Mouse (Mus musculus) heart, adult 2 months (tissue): ENCODE measurements at regions not wholly inside any gene's neighbourhood (a gene's known extent, or its start where the extent isn't known, plus 50 kb on each side); places are given as distances from the start of the nearest gene placed in this dataset.

Experiments
- DNase-seq, 2 experiments: peaks; one replicate each; pipeline ENCODE4 v3.0.0; 2021
- H3K27ac ChIP-seq: fragments of 200-600 bp; 2 replicates; pipeline ENCODE4 v1.8.1; 2022
- H3K27me3 ChIP-seq: fragments of 200-500 bp; 2 replicates; pipeline ENCODE4 v1.6.1; 2012; ENCODE audit warnings: mild to moderate bottlenecking, low read length, inconsistent platforms, mixed read lengths; ENCODE audit not compliant: control insufficient read depth, insufficient read depth
- H3K36me3 ChIP-seq: fragments of 200-500 bp; 2 replicates; pipeline ENCODE4 v1.6.1; 2012; ENCODE audit warnings: low read length, inconsistent platforms; ENCODE audit not compliant: control insufficient read depth, insufficient read depth
- H3K4me1 ChIP-seq: fragments of 200-500 bp; 2 replicates; pipeline ENCODE4 v1.6.1; 2011; ENCODE audit warnings: low read length; ENCODE audit not compliant: control insufficient read depth, insufficient read depth
- H3K4me3 ChIP-seq: fragments of 200-600 bp; 2 replicates; pipeline ENCODE4 v1.8.1; 2022
- H3K79me2 ChIP-seq: fragments of 200-500 bp; replicated peaks from 2 replicates; pipeline ENCODE4 v1.6.1; 2012; ENCODE audit warnings: mild to moderate bottlenecking, inconsistent platforms, low read length, moderate library complexity, mixed read lengths; ENCODE audit not compliant: control insufficient read depth, insufficient read depth
- H3K9ac ChIP-seq: fragments of 200-500 bp; 2 replicates; pipeline ENCODE4 v1.6.1; 2012; ENCODE audit warnings: low read depth, mild to moderate bottlenecking, control low read depth, inconsistent platforms, low read length, mixed read lengths
- CTCF ChIP-seq: fragments of 200-600 bp; IDR thresholded peaks from 2 replicates; pipeline ENCODE4 v1.8.1; 2022; ENCODE audit warnings: antibody characterized with exemption, mild to moderate bottlenecking, moderate library complexity
- EP300 ChIP-seq: fragments of 200-500 bp; IDR thresholded peaks from 2 replicates; pipeline ENCODE4 v1.6.1; 2011; ENCODE audit warnings: low read depth, low read length, control low read depth; ENCODE audit not compliant: insufficient read depth
- POLR2A ChIP-seq: fragments of 200-500 bp; IDR thresholded peaks from 2 replicates; pipeline ENCODE4 v1.6.1; 2011; ENCODE audit warnings: mild to moderate bottlenecking, low read depth, low read length, control low read depth; ENCODE audit not compliant: insufficient read depth
- WGBS: fragments of 180-500 bp; shearing (Covaris S2); methylation state at CpG from one replicate; pipeline ENCODE4 v1.1.7; 2018; 5-methylcytosine and 5-hydroxymethylcytosine counted together
- intact Hi-C: fragments of 180-260 bp; cut with DNase I; formaldehyde crosslinking; loops from one replicate; pipeline ENCODE4 v1.15.1; 2025

GRCm38 (mm10) chr1:88786066-88786465, 84.0 kb upstream of the Arl4c start:
- no peaks in the 10 kb centered on the region for H3K79me2 ChIP-seq
- no peaks in the 10 kb centered on the region for H3K36me3 ChIP-seq
- TF ChIP-seq CTCF, result no peak
- no peak for TF ChIP-seq EP300
- no peak for TF ChIP-seq POLR2A
- no peaks in the 10 kb centered on the region for H3K4me1 ChIP-seq
- H3K27me3 ChIP-seq, result no peaks in the 10 kb centered on the region; the same call in 1 of the 2 replicates
- H3K4me3 ChIP-seq, result no peak overlapping the region
- no peak overlapping the region for H3K9ac ChIP-seq
- no peak overlapping the region for H3K27ac ChIP-seq
- no peak for DNase-seq
- intact Hi-C loops, result no loop called here
- 81% methylated on average over 14 of the region's 14 CpGs for WGBS

DNA sequence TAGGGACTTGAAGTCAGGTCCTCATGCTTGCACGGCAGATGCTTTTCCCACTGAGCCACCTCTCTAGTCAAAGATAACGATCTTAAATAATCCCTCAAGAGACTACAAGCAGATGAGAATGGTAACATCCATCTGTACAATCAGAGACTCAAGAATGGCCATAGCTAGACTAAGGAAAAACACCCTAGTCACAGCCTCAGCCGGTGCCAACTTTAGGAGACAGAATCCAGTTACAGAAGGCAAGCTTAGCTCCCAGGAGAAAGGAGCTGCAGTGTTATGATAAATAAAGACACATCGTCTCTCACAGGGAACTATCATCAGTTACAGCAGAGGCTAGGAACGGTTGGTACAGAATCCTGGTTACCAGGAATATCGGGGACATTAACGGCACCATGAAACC, 88.7 kb upstream of the Arl4c start:
- no peak overlapping the region for H3K4me3 ChIP-seq
- intact Hi-C loops, result no loop called here
- TF ChIP-seq POLR2A (no peak), EP300 (no peak), CTCF (no peak)
- H3K36me3 ChIP-seq, result no peaks in the 10 kb centered on the region
- H3K79me2 ChIP-seq, result no peaks in the 10 kb centered on the region
- H3K27ac ChIP-seq, result no peak overlapping the region
- 73% methylated on average over 7 of the region's 7 CpGs for WGBS
- H3K27me3 ChIP-seq, result no peaks in the 10 kb centered on the region; the same call in 1 of the 2 replicates
- no peak overlapping the region for H3K9ac ChIP-seq
- no peak for DNase-seq
- no peaks in the 10 kb centered on the region for H3K4me1 ChIP-seq

DNA sequence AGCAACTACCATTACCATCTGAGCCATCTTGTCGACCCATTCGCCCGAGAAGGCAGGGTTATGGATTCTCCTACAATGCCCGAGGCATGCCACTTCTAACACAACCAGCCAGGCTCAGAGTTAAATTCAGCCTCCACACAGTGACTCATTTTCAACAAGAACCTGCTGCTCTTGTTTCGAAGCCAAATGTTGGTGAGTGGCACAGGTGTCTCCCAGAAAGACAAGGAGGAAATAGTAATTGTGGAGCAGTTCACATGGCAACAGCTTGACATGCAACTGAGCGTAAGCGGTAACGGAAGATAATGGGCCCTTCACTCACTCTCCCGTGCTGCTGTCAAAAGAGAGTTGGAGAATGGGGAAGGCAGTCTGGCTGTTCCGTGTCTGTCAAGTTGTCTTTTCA, 92.9 kb upstream of the Arl4c start:
- Histone ChIP-seq H3K9ac (no peak overlapping the region), H3K4me3 (no peak overlapping the region), H3K4me1 (no peaks in the 10 kb centered on the region), H3K79me2 (no peaks in the 10 kb centered on the region), H3K27ac (no peak overlapping the region), H3K27me3 (no peaks in the 10 kb centered on the region), H3K36me3 (no peaks in the 10 kb centered on the region)
- no peak for DNase-seq
- intact Hi-C loops, result no loop called here
- WGBS, result 88% methylated on average over 10 of the region's 10 CpGs
- TF ChIP-seq POLR2A, result no peak

GRCm38 (mm10) chr1:88798473-88798872, 96.5 kb upstream of the Arl4c start:
- Histone ChIP-seq H3K27ac (no peak overlapping the region), H3K4me3 (no peak overlapping the region), H3K36me3 (no peaks in the 10 kb centered on the region), H3K4me1 (no peaks in the 10 kb centered on the region), H3K27me3 (no peaks in the 10 kb centered on the region), H3K9ac (no peak overlapping the region), H3K79me2 (no peaks in the 10 kb centered on the region)
- DNase-seq, result no peak
- WGBS, result 94% methylated on average over 14 of the region's 14 CpGs
- TF ChIP-seq EP300, result no peak
- no peak for TF ChIP-seq CTCF
- TF ChIP-seq POLR2A, result no peak
- intact Hi-C loops, result no loop called here

- H3K36me3 ChIP-seq, result no peaks in the 10 kb centered on the region
- H3K4me1 ChIP-seq, result no peaks in the 10 kb centered on the region
- 84% methylated on average over 8 of the region's 8 CpGs for WGBS
- no peaks in the 10 kb centered on the region for H3K79me2 ChIP-seq
- H3K27ac ChIP-seq, result no peak overlapping the region
- no peak overlapping the region for H3K9ac ChIP-seq
- no peak for DNase-seq
- no peaks in the 10 kb centered on the region for H3K27me3 ChIP-seq
- TF ChIP-seq EP300 (no peak), CTCF (no peak), POLR2A (no peak)
- intact Hi-C loops, result no loop called here
- no peak overlapping the region for H3K4me3 ChIP-seq
Measured at GRCm38 (mm10) chr1:88798874-88799273, 96.9 kb upstream of the Arl4c start.

GRCm38 (mm10) chr1:88799343-88799742, 97.3 kb upstream of the Arl4c start:
- H3K27ac ChIP-seq, result no peak overlapping the region
- WGBS, result 69% methylated on average over 7 of the region's 7 CpGs

GRCm38 (mm10) chr1:88799789-88800188, 97.8 kb upstream of the Arl4c start:
- WGBS, result 49% methylated on average over 8 of the region's 8 CpGs
- H3K79me2 ChIP-seq, result no peaks in the 10 kb centered on the region
- no peak overlapping the region for H3K4me3 ChIP-seq
- no peak overlapping the region for H3K27ac ChIP-seq
- H3K4me1 ChIP-seq, result no peaks in the 10 kb centered on the region
- H3K36me3 ChIP-seq, result no peaks in the 10 kb centered on the region
- intact Hi-C loops, result no loop called here
- H3K27me3 ChIP-seq, result no peaks in the 10 kb centered on the region
- no peak for DNase-seq
- no peak overlapping the region for H3K9ac ChIP-seq
- no peak for TF ChIP-seq CTCF
- TF ChIP-seq POLR2A, result no peak
- TF ChIP-seq EP300, result no peak

More at GRCm38 (mm10) chr1:88799343-88799742, 97.3 kb upstream of the Arl4c start:
- Histone ChIP-seq H3K79me2 (no peaks in the 10 kb centered on the region), H3K4me3 (no peak overlapping the region), H3K9ac (no peak overlapping the region), H3K4me1 (no peaks in the 10 kb centered on the region), H3K27me3 (no peaks in the 10 kb centered on the region), H3K36me3 (no peaks in the 10 kb centered on the region)
- no peak for TF ChIP-seq CTCF
- intact Hi-C loops, result no loop called here
- no peak for DNase-seq
